Mouse (Mus musculus): ENCODE results near the gene Ifit1bl2.
"Not testable (repeated sequence)": the region's sequence is repeated elsewhere in the genome, so short reads cannot be mapped to it uniquely, and the experiment has no call there.

Gene Ifit1bl2

DNA sequence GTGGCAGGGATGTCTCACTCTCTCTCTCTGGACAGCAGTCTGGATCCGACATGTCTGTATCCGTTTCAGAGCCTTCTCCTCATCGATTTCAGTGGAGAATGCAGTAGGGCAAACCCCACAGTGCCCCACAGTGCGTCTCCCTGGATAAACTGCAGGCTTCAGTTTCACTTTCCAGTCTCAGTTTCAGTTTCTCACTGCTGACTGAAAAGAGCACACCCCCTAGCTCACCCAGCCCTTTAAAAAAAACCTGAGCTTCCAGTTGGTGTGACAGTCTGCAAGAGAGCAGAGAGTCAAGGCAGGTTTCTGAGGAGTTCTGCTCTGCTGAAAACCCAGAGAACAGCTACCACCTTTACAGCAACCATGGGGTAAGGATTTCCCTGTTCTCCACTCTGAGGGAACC, at the start of gene Ifit1bl2, which contains the start of gene Ifit1:
Ifit1bl2 (minus strand) TSS at position 121 of the 400 bp plus-strand sequence.
Ifit1 (plus strand) TSS at position 249 of the 400 bp plus-strand sequence.
- peak; percentile 8 for DNase-seq

DNA sequence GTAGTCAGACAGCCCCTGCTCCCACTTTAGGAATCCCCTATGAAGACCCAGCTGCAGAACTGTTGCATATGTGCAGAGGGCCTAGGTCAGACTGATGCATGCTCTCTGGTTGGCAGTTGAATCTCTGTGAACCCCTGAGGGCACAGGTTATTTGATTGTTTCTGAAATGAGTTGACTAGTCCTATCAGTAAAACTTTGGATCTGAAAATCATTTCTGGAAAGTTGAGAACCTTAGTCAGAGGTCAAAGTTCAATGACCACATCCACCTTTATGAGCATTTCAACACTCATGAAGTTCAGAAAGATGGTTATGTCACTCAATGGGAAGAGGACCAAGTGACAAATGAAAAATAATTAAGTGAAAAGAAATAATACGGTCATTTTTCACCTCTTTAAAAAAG, 45.0 kb upstream of the Ifit1bl2 start:
- no peak for DNase-seq

DNA sequence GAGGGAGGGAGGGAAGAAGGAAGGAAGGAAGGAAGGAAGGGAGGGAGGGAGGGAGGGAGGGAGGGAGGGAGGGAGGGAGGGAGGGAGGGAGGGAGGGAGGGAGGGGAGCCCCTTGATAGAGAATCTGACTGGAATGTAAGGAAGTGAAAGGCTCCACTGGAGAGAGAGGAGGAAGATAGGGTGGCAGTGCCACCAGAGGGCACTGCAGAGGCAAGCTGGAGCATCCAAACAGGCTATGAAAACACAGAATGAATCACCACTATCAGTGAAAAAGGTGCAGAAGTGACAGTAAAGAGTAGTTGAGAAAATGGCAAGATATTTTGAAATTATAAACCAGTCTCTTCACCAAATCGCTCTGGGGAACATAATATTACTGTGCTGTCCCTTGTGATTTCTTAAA, 44.3 kb upstream of the Ifit1bl2 start:
- DNase-seq = peak; percentile 76

DNA sequence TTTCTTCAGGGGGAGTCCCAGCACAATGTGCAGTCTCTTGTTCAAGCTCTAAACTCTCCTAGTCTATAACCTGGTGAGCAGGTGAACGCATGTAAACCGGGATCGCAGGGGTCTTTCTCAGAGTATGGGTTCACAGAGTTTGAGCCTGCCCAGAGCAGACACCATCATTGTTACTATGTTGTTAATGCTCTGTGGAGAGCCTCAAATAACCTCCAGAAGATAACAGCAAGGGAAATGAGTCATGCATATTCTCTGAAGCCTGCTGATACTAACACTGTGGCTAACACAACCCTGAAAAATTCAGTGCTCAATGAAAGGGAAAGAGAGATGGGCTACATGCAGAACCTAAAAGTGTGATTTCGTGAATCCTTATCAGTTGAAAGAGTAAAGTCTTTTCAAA, 37.9 kb upstream of the Ifit1bl2 start:
- no peak for DNase-seq

DNA sequence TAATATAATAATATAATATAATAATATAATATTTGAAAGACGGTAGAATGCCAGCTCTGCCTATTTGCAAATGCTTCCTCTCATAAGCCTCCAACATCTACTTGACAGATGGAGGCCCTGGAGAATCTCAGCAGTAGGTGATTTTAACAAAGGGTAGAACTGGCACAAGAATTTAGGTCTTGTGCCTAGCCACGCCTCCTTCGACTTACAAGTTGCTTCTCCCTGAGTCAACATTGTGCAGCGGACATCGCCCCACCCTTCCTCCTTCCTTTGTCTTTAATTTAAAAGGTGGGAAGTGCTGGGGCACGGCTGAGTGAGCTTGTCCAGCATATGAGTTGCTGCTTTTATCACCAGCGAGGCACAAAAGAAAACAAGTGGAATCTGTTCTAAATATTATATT, 32.9 kb upstream of the Ifit1bl2 start:
- DNase-seq = peak; percentile 48

DNA sequence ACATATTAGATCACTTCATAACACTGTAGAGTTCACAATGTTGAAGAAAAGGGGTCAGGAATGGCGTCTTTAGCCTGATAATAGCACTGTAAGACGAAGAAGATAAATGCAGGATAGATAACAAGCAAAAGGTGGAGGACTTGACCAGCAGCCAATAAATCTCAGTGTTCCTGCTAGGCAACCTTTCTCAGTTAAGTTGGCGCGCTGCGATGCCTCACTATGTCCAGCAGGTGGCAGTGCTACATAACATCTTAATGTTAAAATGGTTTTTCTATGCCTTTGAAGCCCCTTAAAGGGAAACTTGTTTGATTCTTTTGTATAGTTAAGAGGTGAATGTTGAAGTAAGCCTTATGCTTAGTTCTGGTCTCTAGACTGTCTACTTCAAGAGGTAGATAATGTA, 25.6 kb upstream of the Ifit1bl2 start:
- DNase-seq = peak; percentile 82

DNA sequence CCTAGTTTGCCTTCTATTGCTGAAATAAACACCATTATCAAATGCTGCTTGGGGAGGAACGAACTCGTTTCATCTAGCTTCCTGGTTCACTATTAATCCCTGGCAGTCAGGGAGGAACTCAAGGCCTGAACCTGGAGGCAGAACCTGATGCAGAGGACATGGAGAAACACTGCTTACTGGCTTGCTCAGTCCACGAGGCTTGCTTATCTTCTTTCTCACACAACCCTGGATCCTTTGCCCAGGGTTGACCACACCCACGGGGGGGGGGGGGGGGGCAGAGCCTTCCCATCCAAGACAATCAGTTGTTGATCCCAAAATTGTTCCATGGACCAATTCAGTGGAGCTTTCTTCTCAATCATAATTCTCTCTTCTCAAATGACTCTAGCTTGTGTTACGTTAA, 22.2 kb upstream of the Ifit1bl2 start:
- DNase-seq = no peak

DNA sequence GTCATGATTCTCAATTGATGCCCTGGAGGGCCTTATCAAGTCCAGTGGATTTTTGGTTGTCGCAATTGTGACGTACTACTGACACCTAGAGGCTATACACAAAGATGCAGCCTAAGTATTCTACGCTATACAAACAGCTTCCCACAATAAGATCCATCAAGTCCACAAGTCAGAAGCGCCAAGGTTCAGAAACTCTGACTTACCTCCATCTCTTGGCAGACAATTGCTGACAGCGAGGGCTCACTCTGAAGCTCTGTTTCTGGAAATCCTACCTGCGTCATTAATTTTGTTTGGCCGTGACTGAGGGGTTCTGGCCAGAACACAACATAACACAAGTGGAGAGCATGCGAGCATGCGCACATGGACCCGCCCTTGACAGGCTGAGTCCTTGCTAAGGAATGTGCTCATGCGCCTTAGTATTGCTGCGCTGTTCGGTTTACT, 21.5 kb upstream of the Ifit1bl2 start:
- DNase-seq = peak; percentile 77

DNA sequence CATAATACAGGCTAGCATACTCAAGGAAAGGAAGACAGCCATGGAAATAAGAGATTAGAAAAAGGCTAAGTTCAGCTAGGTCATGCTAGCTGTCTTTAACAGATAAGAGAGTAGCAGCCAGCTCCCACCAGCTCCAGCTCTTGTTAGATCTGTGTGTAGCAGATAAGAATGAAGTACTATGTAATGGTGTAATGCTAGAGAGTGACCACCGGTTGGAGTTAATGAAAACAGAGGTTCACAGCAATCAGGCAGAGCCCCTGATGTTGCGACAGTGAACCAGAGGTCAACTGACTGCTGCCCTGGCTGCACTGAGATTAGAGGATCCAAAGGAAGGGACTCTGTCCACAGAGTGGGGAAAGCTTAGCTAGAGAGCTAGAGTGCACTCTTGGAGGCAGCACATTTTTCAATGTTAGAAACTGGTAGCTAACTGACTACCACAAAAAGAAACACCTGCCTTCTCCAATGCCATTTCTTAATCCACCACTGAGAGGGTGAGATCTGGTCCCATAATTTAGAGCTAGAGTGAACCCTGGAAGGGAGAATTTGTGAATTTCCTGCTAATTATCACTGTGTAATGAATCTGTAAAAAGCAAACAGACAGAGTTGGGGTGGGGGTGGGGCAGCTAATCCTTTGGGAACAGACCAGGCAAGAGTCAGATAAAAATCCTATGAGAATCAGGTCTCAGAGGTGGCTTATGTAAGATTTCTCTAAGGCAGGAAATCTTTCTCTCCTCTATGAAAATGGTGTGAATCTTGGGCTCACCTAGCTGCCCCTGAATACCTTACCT, 16.2 kb upstream of the Ifit1bl2 start:
- DNase-seq = no peak

DNA sequence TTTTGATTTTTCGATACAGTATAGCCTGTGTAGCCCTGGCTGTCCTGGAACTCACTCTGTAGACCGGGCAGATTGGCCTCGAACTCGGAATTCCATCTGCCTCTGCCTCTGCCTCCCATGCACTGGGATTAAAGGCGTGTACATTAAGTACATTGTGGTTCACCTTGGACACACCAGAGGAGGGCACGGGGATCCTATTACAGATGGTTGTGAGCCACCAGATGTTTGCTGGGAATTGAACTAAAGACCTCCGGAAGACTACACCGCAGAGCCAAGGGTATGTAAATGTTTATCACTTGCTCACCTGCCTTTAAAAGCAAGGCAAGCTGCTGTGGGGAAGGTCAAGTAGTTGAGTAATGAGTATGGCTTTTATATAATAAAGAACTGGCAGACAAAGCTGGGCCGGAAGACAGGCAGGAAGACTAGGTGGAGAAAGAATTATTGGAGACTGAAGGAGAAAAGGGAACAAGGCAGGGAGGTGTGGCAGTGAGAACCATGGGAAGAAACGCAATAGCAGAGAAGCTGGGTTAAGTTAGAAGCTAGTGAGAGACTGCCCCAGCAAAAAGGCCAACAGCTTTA, 14.8 kb upstream of the Ifit1bl2 start:
- no peak for DNase-seq

DNA sequence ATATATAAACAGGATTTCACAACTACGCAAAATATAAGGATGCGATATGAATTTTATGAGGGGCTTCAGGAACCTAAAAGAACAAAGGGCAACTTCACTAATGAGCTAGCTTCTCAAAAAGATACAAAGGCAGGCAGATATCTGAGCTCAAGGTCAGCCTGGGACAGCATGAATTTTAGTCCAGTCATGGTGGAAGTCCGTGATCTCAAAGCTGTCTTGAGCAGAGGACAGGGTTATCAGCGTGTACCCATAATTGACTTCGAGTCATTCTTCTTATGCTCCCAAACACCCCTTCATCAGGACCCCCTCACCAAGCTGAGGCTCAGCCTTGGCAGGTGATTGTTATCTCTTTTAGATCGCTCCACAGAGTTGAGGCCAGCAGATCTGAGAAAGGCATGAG, 10.5 kb upstream of the Ifit1bl2 start:
- no peak for DNase-seq

DNA sequence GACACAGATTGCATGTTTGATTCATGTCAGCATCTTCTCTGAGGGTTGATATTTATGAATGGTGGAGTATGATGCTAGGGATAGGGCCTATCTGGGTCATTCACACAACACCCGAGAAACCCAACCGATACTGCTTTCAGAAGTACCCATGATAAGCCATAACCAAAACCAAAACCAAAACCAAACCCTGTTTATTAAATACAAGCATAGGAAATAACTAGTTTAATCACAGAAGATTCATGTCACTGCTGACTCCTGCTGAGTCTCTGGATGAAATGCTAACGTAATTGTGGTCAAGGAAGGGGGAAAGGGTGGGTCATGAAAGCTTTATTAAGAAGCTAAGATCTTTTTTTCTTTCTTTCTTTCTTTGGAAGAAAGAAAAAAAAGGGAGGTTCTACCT, 9.7 kb upstream of the Ifit1bl2 start:
- no peak for DNase-seq

DNA sequence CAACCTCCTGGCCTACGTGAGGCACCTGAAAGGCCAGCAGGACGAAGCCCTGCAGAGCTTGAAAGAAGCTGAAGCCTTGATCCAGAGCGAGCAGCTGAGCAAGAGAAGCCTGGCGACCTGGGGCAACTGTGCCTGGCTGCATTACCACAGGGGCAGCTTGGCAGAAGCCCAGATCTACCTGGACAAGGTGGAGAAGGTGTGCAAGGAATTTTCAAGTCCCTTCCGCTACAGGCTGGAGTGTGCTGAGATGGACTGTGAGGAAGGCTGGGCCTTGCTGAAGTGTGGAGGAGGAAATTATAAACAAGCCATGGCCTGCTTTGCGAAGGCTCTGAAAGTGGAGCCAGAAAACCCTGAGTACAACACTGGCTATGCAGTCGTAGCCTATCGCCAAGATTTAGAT, 7.1 kb upstream of the Ifit1bl2 start:
- DNase-seq = peak; percentile 16

DNA sequence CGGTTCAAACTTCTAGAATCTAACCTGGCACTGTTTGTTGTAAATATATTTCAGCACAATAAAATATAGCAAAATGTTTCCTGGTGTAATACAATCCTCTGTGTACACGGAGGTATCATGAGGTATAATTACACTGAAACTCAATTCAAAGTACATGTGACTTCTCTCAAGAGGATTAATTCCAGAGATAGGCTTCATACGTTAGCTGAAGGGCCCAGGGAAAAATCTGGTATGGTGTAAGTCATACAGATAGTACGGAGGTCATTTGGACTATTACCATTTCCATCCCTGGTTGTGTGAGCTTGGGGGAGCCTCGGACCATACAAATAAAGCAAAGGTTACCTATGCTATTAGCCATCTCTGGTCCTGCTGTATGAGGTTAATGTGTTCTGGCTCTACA, 2.1 kb upstream of the Ifit1bl2 start:
- DNase-seq = no peak

DNA sequence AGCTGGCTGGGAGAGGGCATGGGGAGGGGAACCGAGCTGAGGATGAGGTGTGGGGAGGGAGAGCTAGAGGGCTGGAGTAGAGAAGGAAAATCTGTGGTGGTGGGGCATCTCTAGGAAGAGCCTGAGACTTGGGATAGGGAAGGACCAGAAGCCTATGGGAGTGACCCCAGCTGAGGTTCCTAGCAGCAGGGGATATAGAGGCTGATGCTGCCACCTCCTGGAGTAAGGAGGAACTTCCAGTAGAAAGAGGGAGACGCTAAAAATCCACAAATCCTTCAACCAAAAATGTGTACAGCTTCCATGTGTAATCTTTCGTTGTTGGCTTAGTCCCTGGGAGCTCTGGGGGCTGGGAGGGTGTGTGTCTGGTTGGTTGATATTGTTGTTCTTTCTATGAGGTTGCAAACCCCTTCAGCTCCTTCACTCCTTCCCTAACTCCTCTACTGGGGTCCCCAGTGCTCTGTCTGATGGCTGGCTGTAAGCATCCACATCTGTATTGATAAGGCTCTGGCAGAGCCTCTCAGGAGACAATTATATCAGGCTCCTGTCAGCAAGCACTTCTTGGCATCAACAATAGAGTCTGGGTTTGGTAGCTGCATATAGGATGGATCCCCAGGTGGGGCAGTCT, 3.5 kb downstream of the Ifit1bl2 start:
- DNase-seq = peak; percentile 75

DNA sequence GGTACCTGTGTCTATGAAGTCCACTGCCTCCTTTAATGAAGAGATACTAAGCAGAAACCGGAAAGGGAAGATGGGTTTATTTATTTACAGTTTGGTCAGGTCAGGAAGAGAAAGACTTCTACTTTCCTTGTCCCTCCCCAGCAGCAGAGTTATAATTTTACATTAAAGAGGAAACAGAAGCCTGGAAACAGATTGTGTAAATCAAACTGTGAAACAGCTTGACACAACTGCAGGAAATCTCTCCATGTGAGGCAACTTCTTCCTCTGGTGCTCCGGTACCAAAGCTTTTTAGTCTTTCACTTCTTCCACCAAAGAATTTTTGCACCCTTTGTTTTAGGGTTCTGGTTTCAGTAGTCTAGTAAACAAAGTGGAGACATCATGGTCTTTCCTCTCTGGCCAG, 7.1 kb downstream of the Ifit1bl2 start:
- no peak for DNase-seq

DNA sequence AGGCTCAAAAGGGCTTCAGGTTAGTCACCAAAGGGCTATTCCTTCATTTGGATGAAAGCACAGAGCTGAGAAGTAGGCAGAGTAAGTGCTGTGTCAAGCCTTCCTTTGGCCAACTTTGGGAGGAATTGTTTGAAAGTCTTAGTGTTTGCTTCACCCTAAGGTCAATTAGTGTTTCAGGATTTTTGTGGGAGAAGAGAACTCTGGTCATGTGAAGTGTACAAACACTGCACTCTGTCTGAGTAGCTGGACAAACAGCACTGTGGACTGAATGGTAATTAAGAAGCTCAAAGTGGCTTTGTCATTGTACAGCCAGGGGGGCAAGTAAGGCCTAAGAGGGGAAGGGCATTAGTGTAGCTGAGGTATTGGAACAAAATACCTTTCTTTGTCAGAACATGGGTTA, 9.1 kb downstream of the Ifit1bl2 start:
- DNase-seq = no peak

DNA sequence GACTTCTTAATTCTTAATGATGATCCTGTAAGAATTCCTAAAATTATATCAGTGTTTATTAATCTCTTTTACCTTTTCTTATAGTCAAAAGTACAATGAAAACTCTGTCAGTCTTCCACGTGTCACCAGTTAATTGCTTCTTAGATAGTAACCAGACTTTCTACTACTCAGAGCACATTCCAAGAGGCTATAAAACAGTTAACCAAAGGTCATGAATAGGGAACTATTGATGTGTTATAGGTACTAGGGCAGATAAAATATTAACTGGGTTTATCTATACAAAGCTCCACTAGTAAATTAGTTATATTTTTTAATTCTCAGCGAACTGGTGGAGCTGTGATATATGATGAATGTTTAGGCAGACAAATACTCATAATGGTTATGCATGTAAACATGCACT, 13.0 kb downstream of the Ifit1bl2 start:
- no peak for DNase-seq

DNA sequence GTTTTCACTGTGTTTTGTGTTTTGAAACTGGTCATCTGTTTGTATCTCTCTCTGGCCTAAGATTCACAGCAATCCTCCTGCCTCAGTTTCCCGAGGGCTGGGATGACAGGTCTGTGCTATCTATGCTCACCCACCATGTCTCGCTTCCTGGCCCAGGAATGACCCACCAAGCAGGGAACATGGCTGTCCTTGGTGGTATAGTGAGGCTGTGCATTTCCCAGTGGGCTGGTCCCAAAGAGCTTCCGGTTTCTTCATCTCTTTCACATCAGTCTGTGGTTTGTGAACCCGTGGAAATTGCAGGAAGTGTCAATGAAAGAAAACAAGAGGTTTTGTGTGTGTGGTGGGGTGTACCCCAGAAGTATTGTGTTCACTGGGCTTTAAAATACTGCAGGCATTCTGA, 15.9 kb downstream of the Ifit1bl2 start:
- no peak for DNase-seq

DNA sequence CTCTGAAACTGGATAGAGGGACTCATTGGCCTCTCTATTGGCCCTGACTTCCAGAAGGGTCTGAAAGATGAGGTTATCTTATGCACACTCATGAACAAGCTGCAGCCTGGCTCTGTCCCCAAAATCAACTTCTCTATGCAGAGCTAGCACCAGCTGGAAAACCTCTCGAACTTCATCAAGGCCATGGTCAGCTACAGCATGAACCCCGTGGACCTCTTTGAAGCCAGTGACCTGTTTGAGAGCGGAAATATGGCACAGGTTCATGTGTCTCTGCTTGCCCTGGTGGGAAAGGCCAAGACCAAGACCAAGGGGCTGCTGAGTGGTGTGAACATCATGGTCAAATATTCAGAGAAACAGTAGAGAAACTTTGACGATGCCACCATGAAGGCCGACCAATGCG, 16.8 kb downstream of the Ifit1bl2 start:
- DNase-seq = no peak

DNA sequence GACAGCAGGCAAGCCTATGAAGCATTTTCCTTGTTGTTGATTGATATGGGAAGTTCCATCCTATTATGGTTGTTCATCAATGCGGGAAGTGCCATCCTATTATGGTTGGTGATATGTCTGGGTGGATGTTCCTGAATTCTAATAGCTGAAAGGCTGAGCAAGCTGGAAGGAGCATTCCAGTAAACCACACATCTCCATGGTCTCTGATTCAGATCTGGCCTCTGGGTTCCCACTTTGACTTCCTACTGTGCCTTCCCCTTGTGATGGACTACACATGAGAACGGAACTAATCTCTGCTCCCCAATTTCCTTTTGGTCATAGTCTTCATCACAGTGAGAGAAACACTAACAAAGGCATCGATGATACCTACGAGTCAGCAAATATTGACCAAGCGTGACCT, 19.7 kb downstream of the Ifit1bl2 start:
- no peak for DNase-seq

DNA sequence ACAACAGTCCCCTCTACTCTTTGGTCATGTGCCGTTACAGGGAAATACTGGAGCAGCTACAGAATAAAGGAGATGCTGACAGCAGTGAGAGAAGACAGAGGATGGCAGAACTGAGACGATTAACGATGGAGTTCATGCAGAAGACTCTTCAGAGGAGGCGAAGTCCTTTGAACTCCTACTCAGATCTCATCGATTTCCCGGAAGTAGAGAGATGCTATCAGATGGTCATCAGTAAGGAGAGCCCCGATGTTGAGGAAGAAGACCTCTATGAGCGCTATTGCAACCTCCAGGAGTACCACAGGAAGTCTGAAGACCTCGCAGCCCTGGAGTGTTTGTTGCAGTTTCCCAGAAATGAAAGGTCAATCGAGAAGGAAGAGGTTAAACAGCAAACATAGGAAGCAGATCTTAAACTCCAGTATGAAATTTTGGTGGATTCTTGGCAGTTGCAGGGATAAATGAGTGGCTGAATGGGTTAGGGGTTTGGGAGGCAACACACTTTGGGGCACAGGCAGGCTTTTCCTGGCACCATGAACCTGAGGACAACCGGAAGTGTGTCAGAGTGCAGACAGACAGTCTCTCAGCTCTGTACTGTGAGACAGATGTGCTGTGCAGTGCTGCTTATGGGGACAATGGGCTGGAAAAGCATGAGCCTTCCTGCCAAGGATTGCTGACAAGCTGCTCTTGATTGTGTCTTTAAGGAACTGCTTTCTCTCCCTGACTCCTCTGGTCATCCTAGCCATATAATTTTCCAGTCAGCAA, 28.1 kb downstream of the Ifit1bl2 start:
- not testable (repeated sequence) for DNase-seq

DNA sequence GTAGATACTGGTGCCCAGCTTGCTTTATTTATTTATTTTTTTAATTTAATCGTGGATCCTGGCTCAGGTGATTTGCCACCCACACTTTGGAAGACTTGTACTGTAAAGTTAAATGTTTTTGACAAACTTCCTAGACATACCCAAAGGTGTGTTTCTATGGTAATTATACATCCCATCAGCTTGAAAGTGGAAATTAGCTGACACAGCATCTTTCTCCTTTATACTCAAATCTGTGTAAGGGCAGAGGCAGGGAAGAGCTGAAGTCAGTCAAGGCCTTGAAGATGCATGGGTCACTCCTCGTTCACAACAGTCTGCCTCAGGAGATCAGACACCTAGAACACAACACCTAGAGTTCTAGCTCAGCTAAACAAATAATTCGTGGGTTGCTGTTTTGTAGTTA, 30.4 kb downstream of the Ifit1bl2 start:
- DNase-seq = not testable (repeated sequence)
